Mouse (Mus musculus): ENCODE results near the gene Stip1. TPM values are rescaled to one million over a fixed set of nuclear protein-coding genes. Genes with fewer than 3 reads are reported as not detected.
"Not testable (repeated sequence)": the region's sequence is repeated elsewhere in the genome, so short reads cannot be mapped to it uniquely, and the experiment has no call there.

Stip1 gene
- polyA plus RNA-seq, 1 experiment from 2014 or later = 356 TPM

DNA sequence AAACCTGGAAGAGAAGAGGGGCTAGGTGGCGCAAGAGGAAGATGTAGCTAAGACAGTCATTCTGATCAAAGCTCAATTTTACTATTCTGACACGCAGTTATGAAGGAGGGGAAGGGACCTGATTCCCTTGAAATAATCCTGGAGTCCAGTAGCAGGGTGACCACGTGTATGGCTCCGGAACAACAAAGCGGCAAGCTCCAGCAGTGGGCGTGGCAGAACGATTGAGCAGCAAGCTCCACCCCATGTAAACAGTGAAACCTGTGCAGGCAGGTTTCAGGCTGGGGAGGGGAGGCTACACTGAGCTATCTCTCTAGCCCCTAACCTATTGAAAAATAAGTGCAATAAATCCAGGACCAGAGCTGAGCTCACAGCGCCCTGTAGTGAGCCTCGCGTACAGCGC, 35.6 kb upstream of the Stip1 start:
- WGBS = 73% methylated on average over 11 of the region's 11 CpGs
- not testable (repeated sequence) for DNase-seq (ENCODE audit: low spot score); H3K9ac ChIP-seq (ENCODE audit: low read depth, low read length); H3K4me2 ChIP-seq; H3K9me3 ChIP-seq (ENCODE audit: control insufficient read depth, low read length); H3K4me3 ChIP-seq (ENCODE audit: low read depth, low read length); H3K4me1 ChIP-seq (replicated peaks; ENCODE audit: control insufficient read depth, insufficient read depth, low read length); H3K36me3 ChIP-seq (ENCODE audit: control insufficient read depth, insufficient read depth, low read length); H3K27ac ChIP-seq (ENCODE audit: low read depth, low read length); ATAC-seq (replicated peaks; ENCODE audit: low FRiP score)
- peaks cover 12% of the 10 kb centered on the region for H3K27me3 ChIP-seq (replicated peaks; ENCODE audit: control insufficient read depth, insufficient read depth, low read length)

DNA sequence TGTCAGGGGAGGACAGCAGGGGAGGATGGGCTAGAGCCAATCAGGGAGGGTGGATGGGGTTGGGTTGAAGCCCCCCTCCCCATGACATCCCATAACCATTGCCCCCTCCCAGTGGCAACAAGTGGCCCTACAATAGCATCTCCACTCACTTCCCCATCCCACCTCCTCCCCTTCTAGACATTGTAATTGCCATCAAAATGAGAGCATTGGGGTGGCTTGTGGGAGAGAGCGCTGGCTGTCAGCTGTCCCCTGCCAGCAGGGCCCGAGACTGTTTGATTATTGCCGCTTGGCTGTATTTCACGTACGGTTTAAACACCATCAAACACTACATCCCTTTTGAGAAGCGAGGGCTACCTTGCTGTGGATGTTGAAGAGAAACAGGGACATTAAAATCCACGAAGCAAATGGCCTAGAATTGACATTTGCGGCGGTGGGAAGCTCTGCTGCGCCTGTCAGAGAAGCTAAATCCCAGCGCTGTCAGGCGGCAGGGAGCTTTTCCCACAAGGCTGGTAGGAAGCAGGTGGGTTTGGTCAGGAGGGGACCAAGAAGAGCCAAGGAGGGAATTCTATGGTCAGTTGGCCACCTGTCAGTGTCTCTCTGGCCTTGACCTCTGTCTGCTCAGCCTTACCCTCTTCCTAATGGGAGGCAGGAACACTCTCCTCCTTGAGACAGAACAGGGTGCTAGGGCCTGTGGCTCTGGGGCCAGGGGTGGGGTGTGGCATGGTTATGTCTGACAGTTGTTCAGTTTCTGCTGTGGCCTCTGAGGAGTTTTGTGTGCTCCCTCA, 34.4 kb upstream of the Stip1 start:
- Histone ChIP-seq H3K27me3 (replicated peaks; ENCODE audit: control insufficient read depth, insufficient read depth, low read length) (peaks cover 23% of the 10 kb centered on the region), H3K9ac (ENCODE audit: low read depth, low read length) (no peak overlapping the region), H3K4me3 (ENCODE audit: low read depth, low read length) (no peak overlapping the region), H3K4me1 (replicated peaks; ENCODE audit: control insufficient read depth, insufficient read depth, low read length) (peaks cover 8% of the 10 kb centered on the region; the same call in 1 of the 2 replicates), H3K9me3 (ENCODE audit: control insufficient read depth, low read length) (no peaks in the 10 kb centered on the region), H3K4me2 (no peak overlapping the region), H3K36me3 (ENCODE audit: control insufficient read depth, insufficient read depth, low read length) (no peaks in the 10 kb centered on the region), H3K27ac (ENCODE audit: low read depth, low read length) (no peak overlapping the region)
- ATAC-seq (replicated peaks; ENCODE audit: low FRiP score) = no peak
- 62% methylated on average over 12 of the region's 12 CpGs for WGBS
- DNase-seq (ENCODE audit: low spot score) = no peak

DNA sequence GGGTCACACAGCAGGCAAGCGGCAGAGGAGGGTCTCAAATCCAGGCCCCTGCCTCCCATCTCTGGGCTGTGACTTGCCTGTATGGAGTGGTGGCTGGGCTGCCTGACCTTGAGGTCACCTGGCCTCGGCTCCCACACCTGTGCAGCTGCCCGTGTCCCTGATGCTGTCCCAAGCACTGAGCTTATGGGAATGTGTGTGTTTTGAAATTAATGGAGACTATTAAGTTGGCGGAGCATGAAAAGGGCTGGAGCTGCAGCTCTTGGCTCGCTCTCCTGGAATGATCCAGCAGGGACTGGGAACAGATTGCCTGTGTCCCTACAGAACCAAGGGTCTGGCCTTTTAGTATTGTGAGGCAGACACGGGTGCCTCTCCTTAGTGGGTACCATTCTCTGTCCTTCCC, 32.5 kb upstream of the Stip1 start:
- H3K4me3 ChIP-seq (ENCODE audit: low read depth, low read length) = no peak overlapping the region
- no peak overlapping the region for H3K27ac ChIP-seq (ENCODE audit: low read depth, low read length)
- peaks cover 32% of the 10 kb centered on the region for H3K27me3 ChIP-seq (replicated peaks; ENCODE audit: control insufficient read depth, insufficient read depth, low read length)
- H3K9ac ChIP-seq (ENCODE audit: low read depth, low read length) = no peak overlapping the region
- 73% methylated on average over 6 of the region's 6 CpGs for WGBS
- no peak for DNase-seq (ENCODE audit: low spot score)
- no peak for ATAC-seq (replicated peaks; ENCODE audit: low FRiP score)
- no peaks in the 10 kb centered on the region for H3K36me3 ChIP-seq (ENCODE audit: control insufficient read depth, insufficient read depth, low read length)
- no peaks in the 10 kb centered on the region for H3K9me3 ChIP-seq (ENCODE audit: control insufficient read depth, low read length)
- peaks cover 15% of the 10 kb centered on the region for H3K4me1 ChIP-seq (replicated peaks; ENCODE audit: control insufficient read depth, insufficient read depth, low read length)
- no peak overlapping the region for H3K4me2 ChIP-seq

DNA sequence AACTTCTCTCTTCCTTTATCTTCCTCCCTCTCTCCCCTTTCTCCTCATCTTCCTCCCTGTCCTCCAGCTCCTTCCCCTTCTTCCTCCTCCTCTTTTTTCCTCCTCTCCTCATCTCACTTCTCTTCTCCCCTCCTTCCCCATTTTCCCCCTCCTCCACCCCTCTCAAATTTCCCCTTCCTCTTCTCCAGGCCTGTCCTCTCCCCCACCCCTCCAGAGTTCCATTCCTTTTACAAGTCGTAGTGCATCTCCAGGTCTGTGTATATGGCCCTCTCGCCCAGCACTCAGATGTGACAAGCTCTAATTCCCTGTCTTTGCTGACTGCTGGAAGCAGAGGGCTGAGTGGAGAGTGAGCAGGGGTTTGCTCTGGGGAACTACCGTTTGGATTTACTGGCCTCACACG, 31.0 kb upstream of the Stip1 start:
- Histone ChIP-seq H3K4me3 (ENCODE audit: low read depth, low read length) (no peak overlapping the region), H3K4me1 (replicated peaks; ENCODE audit: control insufficient read depth, insufficient read depth, low read length) (peaks cover 25% of the 10 kb centered on the region), H3K9me3 (ENCODE audit: control insufficient read depth, low read length) (no peaks in the 10 kb centered on the region), H3K27me3 (replicated peaks; ENCODE audit: control insufficient read depth, insufficient read depth, low read length) (peaks cover 32% of the 10 kb centered on the region), H3K9ac (ENCODE audit: low read depth, low read length) (no peak overlapping the region), H3K27ac (ENCODE audit: low read depth, low read length) (no peak overlapping the region), H3K36me3 (ENCODE audit: control insufficient read depth, insufficient read depth, low read length) (no peaks in the 10 kb centered on the region), H3K4me2 (no peak overlapping the region; the same call in 1 of the 2 replicates)
- WGBS = 14% methylated on average over 4 of the region's 4 CpGs
- DNase-seq (ENCODE audit: low spot score) = no peak
- ATAC-seq (replicated peaks; ENCODE audit: low FRiP score) = no peak

DNA sequence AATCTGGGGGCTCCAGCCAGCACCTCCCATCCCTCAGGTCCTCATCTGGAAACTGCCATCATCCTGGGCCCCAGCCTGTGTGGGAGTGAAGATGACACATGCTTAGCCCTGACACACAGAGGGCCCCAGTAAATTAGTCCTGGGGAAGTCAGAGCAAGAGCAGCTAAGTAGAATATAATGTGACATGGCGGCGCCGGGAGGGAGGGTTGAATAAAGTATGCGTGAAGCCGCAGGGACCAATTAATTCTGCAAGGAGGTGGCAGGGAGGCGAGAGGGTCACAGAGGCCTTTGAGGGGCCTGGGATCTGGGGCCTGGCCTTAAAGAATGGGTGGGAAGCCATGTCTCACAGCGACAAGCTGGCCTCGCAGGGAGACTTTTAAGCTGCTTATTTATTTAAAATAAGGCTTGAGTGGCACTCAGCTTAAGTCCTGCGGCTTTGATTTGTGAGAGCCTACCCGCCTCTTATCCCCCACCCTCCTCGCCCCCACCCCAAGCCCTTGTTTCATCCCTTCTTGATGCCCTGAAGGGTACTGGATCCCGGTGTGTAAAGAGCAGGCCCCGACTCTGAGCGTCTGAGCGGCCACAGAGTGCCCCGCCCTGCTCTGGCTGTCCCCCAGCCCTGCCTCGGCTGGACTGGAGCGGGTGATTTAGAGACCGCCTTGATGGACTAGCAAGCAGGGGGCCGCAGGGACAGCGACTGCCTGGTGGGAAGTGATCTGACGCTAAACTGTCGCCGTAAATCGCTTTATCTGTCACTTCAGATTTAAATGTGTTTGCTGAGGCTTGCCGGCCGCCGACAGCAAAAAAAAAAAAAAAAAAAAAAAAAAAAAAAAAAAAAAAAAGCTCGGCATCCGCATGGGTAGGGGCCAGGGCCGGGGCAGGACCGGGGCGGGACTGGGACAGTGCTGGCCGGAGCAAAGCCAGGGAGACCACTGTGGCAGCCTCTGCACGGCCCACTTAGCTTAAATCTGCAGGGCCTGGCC, 30.3 kb upstream of the Stip1 start:
- no peaks in the 10 kb centered on the region for H3K9me3 ChIP-seq (ENCODE audit: control insufficient read depth, low read length)
- no peak for ATAC-seq (replicated peaks; ENCODE audit: low FRiP score)
- H3K9ac ChIP-seq (ENCODE audit: low read depth, low read length) = no peak overlapping the region
- H3K4me1 ChIP-seq (replicated peaks; ENCODE audit: control insufficient read depth, insufficient read depth, low read length) = peaks cover 25% of the 10 kb centered on the region
- peak overlapping the region; percentile 41 for H3K4me2 ChIP-seq
- H3K4me3 ChIP-seq (ENCODE audit: low read depth, low read length) = no peak overlapping the region
- DNase-seq (ENCODE audit: low spot score) = no peak
- no peak overlapping the region for H3K27ac ChIP-seq (ENCODE audit: low read depth, low read length)
- H3K36me3 ChIP-seq (ENCODE audit: control insufficient read depth, insufficient read depth, low read length) = no peaks in the 10 kb centered on the region
- WGBS = 21% methylated on average over 34 of the region's 35 CpGs
- peaks cover 32% of the 10 kb centered on the region for H3K27me3 ChIP-seq (replicated peaks; ENCODE audit: control insufficient read depth, insufficient read depth, low read length)

DNA sequence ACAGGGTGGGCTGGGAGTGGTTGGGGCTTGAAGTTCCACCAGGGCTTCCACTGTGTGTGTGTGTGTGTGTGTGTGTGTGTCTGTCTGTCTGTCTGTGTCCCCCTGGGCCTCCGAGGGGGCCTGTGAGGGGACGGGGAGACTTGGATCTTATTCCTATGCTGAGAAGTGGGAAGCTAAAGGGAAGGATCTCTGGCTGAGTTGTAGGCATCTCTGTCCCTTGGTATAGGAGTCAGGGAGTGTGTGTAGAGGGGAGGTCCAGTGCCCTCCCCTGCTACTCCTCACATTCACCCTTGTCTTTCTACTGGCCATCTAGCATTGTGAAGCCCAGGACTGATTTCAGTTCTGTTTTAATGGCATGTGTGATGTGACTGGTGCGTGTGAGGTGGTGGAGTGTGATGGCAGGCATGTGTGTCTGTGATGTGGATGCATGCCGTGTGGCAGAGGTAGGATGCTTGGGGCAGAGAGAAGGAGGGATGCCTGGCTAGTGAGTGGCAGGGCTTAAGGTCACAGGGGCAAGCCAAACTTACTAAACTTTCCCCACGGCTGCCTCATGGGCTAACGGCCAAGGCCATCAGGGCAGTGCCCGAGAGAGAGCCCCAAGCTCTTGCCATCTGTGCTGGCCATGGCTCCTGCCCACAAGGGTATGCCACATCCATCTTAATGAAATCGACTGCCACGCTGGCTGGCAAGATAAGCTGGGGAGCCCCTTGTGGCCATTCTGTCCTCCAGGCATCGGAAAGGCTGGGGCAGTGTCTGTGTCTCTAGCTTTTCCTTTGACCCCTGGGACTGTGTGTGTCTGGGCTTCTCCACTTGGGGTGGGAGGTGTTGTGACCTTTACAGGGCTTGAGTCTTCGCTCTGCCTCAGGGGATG, 29.1 kb upstream of the Stip1 start:
- Histone ChIP-seq H3K36me3 (ENCODE audit: control insufficient read depth, insufficient read depth, low read length) (no peaks in the 10 kb centered on the region), H3K27me3 (replicated peaks; ENCODE audit: control insufficient read depth, insufficient read depth, low read length) (peaks cover 32% of the 10 kb centered on the region), H3K9ac (ENCODE audit: low read depth, low read length) (no peak overlapping the region), H3K9me3 (ENCODE audit: control insufficient read depth, low read length) (no peaks in the 10 kb centered on the region), H3K27ac (ENCODE audit: low read depth, low read length) (no peak overlapping the region), H3K4me3 (ENCODE audit: low read depth, low read length) (no peak overlapping the region), H3K4me1 (replicated peaks; ENCODE audit: control insufficient read depth, insufficient read depth, low read length) (peaks cover 25% of the 10 kb centered on the region), H3K4me2 (no peak overlapping the region)
- DNase-seq (ENCODE audit: low spot score) = no peak
- ATAC-seq (replicated peaks; ENCODE audit: low FRiP score) = no peak
- 64% methylated on average over 11 of the region's 11 CpGs for WGBS

DNA sequence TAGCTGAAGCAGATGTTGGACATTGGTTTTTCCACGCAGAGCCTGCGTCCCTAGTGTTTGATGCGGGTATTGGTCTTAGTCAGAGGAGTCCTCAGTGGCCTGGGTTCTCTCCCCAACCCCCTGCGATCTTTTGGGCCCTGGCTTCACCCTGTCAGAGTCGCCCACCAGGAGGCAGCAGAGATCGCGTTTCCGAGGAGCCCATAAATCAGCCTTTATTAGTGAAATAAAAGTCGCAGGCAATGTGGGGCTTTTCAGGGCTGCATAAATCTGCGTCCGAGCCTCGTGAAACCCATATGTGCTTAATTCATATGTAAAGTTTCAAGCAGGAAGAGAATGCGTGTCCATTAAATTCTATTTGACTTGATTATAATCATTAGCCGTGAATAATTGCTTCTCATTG, 28.4 kb upstream of the Stip1 start:
- H3K9me3 ChIP-seq (ENCODE audit: control insufficient read depth, low read length) = no peaks in the 10 kb centered on the region
- peaks cover 25% of the 10 kb centered on the region for H3K4me1 ChIP-seq (replicated peaks; ENCODE audit: control insufficient read depth, insufficient read depth, low read length)
- H3K9ac ChIP-seq (ENCODE audit: low read depth, low read length) = 0 out of 2 replicates have a peak overlapping the region, but pooled peaks have one; percentile 23
- no peak overlapping the region for H3K27ac ChIP-seq (ENCODE audit: low read depth, low read length)
- peak overlapping the region; percentile 47; the same call in 1 of the 2 replicates for H3K4me2 ChIP-seq
- peaks cover 32% of the 10 kb centered on the region for H3K27me3 ChIP-seq (replicated peaks; ENCODE audit: control insufficient read depth, insufficient read depth, low read length)
- DNase-seq (ENCODE audit: low spot score) (peak; percentile 80), ATAC-seq (replicated peaks; ENCODE audit: low FRiP score) (no peak)
- WGBS = 9% methylated on average over 14 of the region's 14 CpGs
- H3K4me3 ChIP-seq (ENCODE audit: low read depth, low read length) = no peak overlapping the region
- no peaks in the 10 kb centered on the region for H3K36me3 ChIP-seq (ENCODE audit: control insufficient read depth, insufficient read depth, low read length)
